11 mouse cellular contexts compared by ENCODE assay signal in the genomic region with DNA sequence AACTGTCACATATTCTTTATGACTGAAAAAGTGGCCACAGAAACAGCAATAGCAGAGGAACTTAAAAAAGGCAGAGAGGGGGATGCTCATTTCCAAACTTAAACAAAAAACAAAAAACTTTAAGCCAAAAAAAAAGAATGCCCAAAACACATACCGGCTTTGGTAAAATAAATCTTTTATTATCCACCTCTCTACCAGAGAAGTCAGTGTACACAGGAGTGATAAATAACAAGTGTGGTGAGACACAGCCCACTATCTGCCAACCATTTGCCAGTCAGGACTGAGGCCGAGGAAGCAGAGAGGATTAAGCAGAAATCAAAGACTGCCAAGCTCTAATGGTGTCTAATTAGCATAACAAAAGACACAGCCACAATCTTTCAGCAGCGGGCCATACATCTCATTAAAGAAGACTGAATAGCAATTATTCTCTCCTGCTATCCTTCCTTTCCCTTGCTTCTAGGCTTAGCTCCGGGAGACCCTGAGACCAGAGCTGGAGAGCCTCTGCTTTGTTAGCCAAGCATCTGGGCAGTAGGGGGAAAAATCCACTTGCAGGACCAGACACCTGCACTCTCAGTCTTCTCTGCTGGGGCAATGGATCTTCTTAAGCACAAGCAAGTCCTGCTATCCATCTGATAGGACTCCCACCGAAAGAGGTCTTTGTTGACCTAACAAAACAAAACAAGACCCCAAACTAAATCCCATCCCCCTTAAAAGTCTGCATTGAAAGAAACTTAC.
A peak's percentile ranks its signal among the peaks of the same experiment; 100 is the strongest.
DNase-seq lines count a peak whose midpoint lies in the region; ATAC-seq lines count a peak whose summit lies in the region.
"Had no signal": no experiment of that assay in that cellular context is flagged by ENCODE, and none has a peak within 500 bp of the region (broad histone marks: within the 10 kb centered on the region; RNA-seq: fewer than 3 reads in every experiment).

No protein-coding gene starts in this region.

- H3K27ac ChIP-seq in hindbrain, embryonic 12.5 days = peak overlapping the region; percentile 92
- peak overlapping the region; percentile 67 for H3K27ac ChIP-seq in neural tube, embryonic 11.5 days (ENCODE audit: low read depth, low read length)
- H3K27ac ChIP-seq: embryonic facial prominence, embryonic 13.5 days had no signal

- peak overlapping the region; percentile 17; the same call in 1 of the 2 replicates for H3K4me2 ChIP-seq in hindbrain, embryonic 12.5 days (replicated peaks)
- no peak overlapping the region for H3K4me2 ChIP-seq in neural tube, embryonic 11.5 days (ENCODE audit: low read depth)
- H3K4me2 ChIP-seq: embryonic facial prominence, embryonic 13.5 days had no signal

- H3K4me1 ChIP-seq in hindbrain, embryonic 12.5 days = peaks cover 21% of the 10 kb centered on the region
- peaks cover 11% of the 10 kb centered on the region for H3K4me1 ChIP-seq in neural tube, embryonic 11.5 days (ENCODE audit: control insufficient read depth, insufficient read depth, low read length)

- WGBS in hindbrain, embryonic 12.5 days = 7% methylated on average over 5 of the region's 5 CpGs
- WGBS in neural tube, embryonic 11.5 days = 5% methylated on average over 5 of the region's 5 CpGs

- no peaks in the 10 kb centered on the region for H3K36me3 ChIP-seq in hindbrain, embryonic 12.5 days
- H3K36me3 ChIP-seq in neural tube, embryonic 11.5 days (ENCODE audit: control insufficient read depth, insufficient read depth, low read length) = no peaks in the 10 kb centered on the region
- H3K36me3 ChIP-seq: embryonic facial prominence, embryonic 13.5 days had no signal

- ATAC-seq in hindbrain, embryonic 12.5 days (ENCODE audit: low FRiP score) = peak; percentile 92
- ATAC-seq in neural tube, embryonic 11.5 days (ENCODE audit: insufficient read depth, low FRiP score, low TSS enrichment) = peak; percentile 93
- ATAC-seq in megakaryocyte-erythroid progenitor cell, adult 5-6 weeks (replicated peaks; ENCODE audit: low FRiP score, low TSS enrichment, poor library complexity, severe bottlenecking) = no peak

- peak overlapping the region; percentile 8; the same call in 1 of the 2 replicates for H3K9ac ChIP-seq in hindbrain, embryonic 12.5 days
- H3K9ac ChIP-seq in neural tube, embryonic 11.5 days (ENCODE audit: low read length) = no peak overlapping the region
- H3K9ac ChIP-seq: embryonic facial prominence, embryonic 13.5 days had no signal

- peak; percentile 39 for DNase-seq in WW6 (ENCODE audit: low read depth, low spot score)
- peak; percentile 70 for DNase-seq in embryo, embryonic 11 days
- peak; percentile 67 for DNase-seq in neural tube, embryonic 11.5 days (ENCODE audit: low spot score)
- DNase-seq in spleen, postnatal 36 days (ENCODE audit: low spot score in 2 of 2) = no peak
- DNase-seq in thymus, postnatal 25 days = no peak
- DNase-seq: gastrocnemius, postnatal 14 days; kidney, adult 11 months had no signal

- H3K4me3 ChIP-seq in hindbrain, embryonic 12.5 days = no peak overlapping the region
- no peak overlapping the region for H3K4me3 ChIP-seq in neural tube, embryonic 11.5 days (ENCODE audit: low read depth, low read length)
- H3K4me3 ChIP-seq: embryonic facial prominence, embryonic 13.5 days; myocyte had no signal

- H3K27me3 ChIP-seq in hindbrain, embryonic 12.5 days = no peaks in the 10 kb centered on the region
- no peaks in the 10 kb centered on the region for H3K27me3 ChIP-seq in neural tube, embryonic 11.5 days (ENCODE audit: control insufficient read depth, insufficient read depth, low read length)
- H3K27me3 ChIP-seq: embryonic facial prominence, embryonic 13.5 days had no signal

- no peaks in the 10 kb centered on the region for H3K9me3 ChIP-seq in hindbrain, embryonic 12.5 days (replicated peaks)
- no peaks in the 10 kb centered on the region for H3K9me3 ChIP-seq in neural tube, embryonic 11.5 days (ENCODE audit: control insufficient read depth, low read length)
- H3K9me3 ChIP-seq: embryonic facial prominence, embryonic 13.5 days had no signal

Comparison
In these comparisons a context has a peak if more than half of its experiments do, and no peak if none do; other contexts are left out.
1. DNase-seq: peak in WW6 (single experiment), embryo, embryonic 11 days (single experiment) and neural tube, embryonic 11.5 days (single experiment); none in spleen, postnatal 36 days (0 of 2) and thymus, postnatal 25 days (single experiment).